Mouse (Mus musculus) left cerebral cortex, postnatal 4 days (tissue): Measurements from ENCODE around the gene Tmem82. TPM values are rescaled to one million over a fixed set of nuclear protein-coding genes. Genes with fewer than 3 reads are reported as not detected.

Experiments
- total RNA-seq, 2 experiments: library from RNA; stranded (reverse); gene quantifications; 2 replicates each; pipeline ENCODE4 v1.2.3; 2021

The Tmem82 gene
- total RNA-seq, 2 experiments from 2014 or later, result 0.38 to 0.46 TPM

Other genes with a start within 250 kb of the Tmem82 start
- gene Clcnka, start 219.9 kb downstream of the Tmem82 start, total RNA-seq, result under 1 TPM in 1 of 2 experiments, not detected in 1; 0.60 TPM
- not detected for gene Clcnkb, start 202.6 kb downstream of the Tmem82 start, total RNA-seq
- not detected for gene Hspb7, start 197.9 kb downstream of the Tmem82 start, total RNA-seq
- gene Srarp, start 182.5 kb downstream of the Tmem82 start, total RNA-seq, result 1 to 10 TPM; 1.5 to 1.8 TPM
- 10 to 100 TPM; 32.7 to 35.3 TPM for gene Zbtb17, start 174.0 kb downstream of the Tmem82 start, total RNA-seq
- gene Spen, start 80.0 kb downstream of the Tmem82 start, total RNA-seq, result 10 to 100 TPM; 80.6 to 86.1 TPM
- gene Fblim1, start 12.5 kb downstream of the Tmem82 start, total RNA-seq, result 10 to 100 TPM; 19.8 to 23.8 TPM
- gene Slc25a34, start 5.2 kb upstream of the Tmem82 start, total RNA-seq, result 1 to 10 TPM; 1.1 to 1.7 TPM
- 10 to 100 TPM; 44.1 to 51.1 TPM for gene Plekhm2, start 46.3 kb upstream of the Tmem82 start, total RNA-seq
- 1 to 10 TPM in 1 of 2 experiments, under 1 TPM in 1; 0.42 to 2.2 TPM for gene Rsc1a1, start 67.0 kb upstream of the Tmem82 start, total RNA-seq
- gene Ddi2, start 104.8 kb upstream of the Tmem82 start, total RNA-seq, result 10 to 100 TPM; 26.3 to 26.7 TPM
- not detected for gene Agmat, start 128.0 kb upstream of the Tmem82 start, total RNA-seq
- 10 to 100 TPM; 22.4 to 27.9 TPM for gene Dnajc16, start 172.3 kb upstream of the Tmem82 start, total RNA-seq
- 10 to 100 TPM; 26.9 to 29.7 TPM for gene Casp9, start 175.0 kb upstream of the Tmem82 start, total RNA-seq
- not detected for gene Cela2a, start 207.5 kb upstream of the Tmem82 start, total RNA-seq
- gene Ctrc, start 227.7 kb upstream of the Tmem82 start, total RNA-seq, result not detected